Mouse (Mus musculus) heart, adult 8-10 months (tissue): ENCODE measurements around the gene Etv5. TPM values are rescaled to one million over a fixed set of nuclear protein-coding genes. Genes with fewer than 3 reads are reported as not detected.
"Not testable (repeated sequence)": the region's sequence is repeated elsewhere in the genome, so short reads cannot be mapped to it uniquely, and the experiment has no call there.

Source experiments
- DNase-seq: peaks from one replicate; pipeline ENCODE4 v3.0.0; 2022; ENCODE audit warnings: low spot score
- total RNA-seq, 4 experiments: library from RNA; stranded (reverse); gene quantifications; 2 replicates each; pipeline ENCODE4 v1.2.4; 2022

Etv5 gene
- total RNA-seq, 4 experiments from 2014 or later = 8.8 to 9.8 (median 9.3) TPM

DNA sequence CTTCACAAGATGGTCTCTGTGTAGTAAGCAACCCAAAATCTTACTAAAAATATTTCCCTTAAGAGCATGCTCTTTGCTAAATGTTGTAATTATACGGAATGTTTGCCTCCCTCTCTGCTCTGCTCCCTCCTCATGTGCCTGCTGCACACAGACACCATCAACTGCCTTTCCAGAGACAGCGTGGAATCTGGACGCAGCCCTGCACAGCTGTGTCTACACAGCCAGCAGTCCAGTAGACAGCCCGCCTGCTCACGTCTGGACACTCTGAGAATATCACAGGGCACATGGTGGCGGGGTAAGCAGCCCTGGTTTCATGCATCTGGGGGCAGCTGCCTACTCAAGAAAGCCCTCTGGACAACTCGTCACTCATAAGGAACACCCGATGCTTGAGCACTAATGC, 43.1 kb downstream of the Etv5 start:
- DNase-seq = no peak

DNA sequence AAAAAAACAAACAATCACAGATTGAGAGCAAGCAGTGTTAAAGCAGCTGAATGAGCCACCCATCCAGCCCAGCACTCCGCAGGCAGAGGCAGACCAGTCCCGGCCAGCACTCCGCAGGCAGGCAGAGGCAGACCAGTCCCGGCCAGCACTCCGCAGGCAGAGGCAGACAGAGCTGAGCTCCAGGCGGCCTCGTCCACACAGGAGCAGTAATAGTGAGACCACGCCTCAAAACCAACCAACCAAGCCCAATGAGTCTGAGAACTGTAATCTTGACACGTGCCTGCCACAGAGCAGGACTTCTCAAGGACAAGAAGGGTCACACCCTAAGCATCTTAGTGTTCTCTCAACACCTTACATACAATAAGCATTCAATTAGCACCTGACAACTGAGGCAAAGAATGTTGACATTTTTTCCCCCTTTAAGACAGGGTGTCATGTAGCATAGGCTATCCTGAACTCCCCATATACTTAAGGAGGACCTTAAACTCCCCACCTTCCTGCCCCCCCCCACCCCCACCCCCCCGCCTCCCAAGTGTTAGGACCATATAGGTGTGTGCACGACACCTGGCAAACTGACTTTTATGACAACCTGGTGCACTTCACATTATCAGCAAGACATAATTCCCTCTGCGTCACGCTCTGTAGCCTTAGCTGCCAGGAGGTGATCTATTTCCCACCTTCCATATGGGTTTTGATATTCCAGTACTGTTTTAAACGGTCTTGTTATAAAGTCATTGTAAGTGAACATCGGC, 44.2 kb downstream of the Etv5 start:
- no peak for DNase-seq

DNA sequence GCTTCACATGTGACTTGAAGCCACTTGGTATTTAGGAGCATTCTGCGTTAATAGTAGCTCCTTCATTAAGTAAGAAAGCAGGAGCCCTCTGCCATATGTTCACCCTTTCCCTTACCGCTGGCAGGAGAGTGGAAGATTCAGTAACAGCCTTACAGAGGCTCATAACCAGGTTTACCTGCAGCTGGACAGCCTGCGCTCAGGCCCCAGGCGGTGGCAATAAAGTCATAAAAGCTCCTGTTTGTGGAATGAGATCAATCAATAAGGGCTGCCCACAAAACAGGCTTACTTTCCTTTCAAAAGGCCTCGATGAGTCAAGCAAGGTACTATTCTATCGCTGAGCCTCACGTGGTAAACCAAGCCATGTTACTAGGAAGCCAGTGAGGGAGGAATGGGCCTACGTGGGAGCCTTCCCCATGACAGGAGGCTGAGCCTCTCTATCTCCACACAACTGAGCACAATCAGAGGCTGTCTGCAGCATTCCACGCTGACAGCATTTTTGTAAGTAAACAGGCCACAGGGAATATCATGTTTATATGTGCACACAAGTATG, 49.1 kb downstream of the Etv5 start:
- no peak for DNase-seq

- DNase-seq = no peak
These were observed 50.2 kb downstream of the Etv5 start for GRCm38 (mm10) chr16:22389146-22389911.

GRCm38 (mm10) chr16:22387731-22388130, 51.8 kb downstream of the Etv5 start:
- DNase-seq = no peak

- not testable (repeated sequence) for DNase-seq
These were observed 57.5 kb downstream of the Etv5 start for GRCm38 (mm10) chr16:22382018-22382417.

GRCm38 (mm10) chr16:22380981-22381380, 58.5 kb downstream of the Etv5 start:
- DNase-seq = no peak

DNA sequence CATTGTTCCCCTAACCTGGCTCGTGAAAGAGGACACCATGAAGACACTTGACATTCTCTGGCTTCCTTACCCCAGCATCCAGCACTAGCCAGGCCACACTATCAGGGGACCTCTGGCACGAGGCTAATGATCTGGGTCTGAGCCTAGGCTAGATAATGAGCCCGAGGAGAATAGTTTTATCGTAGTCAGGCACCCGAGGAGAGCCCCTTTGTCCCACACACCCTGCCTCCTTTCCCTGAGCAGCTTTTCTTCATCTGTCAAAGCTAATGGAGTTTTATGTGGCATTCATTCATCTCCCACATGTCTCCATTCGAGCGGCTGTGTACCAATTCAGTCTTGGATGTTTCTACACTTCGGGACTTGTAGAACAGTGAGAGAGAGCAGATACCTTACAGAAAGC, 59.5 kb downstream of the Etv5 start:
- no peak for DNase-seq

DNA sequence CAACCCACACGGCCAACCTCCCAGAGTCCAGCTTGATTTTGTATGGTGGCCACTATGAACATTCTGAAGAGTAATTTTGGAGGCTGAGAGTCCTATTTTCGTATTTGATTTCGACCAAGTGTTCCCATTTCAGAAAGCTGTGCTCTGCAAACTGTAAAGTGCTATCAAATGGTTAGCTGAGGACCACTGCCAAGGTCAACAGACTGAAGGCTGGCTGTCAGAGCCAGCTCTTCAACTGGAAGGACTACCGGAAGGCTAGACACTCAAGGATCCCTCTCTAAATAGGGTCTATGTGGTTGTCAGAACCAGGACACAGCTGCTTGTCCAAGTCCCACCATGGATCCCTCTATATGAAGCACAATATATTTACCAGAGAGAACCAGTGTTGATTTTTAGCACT, 60.2 kb downstream of the Etv5 start:
- no peak for DNase-seq

GRCm38 (mm10) chr16:22377714-22378113, 61.8 kb downstream of the Etv5 start:
- DNase-seq = no peak

- no peak for DNase-seq
These were observed 64.6 kb downstream of the Etv5 start for GRCm38 (mm10) chr16:22374898-22375297.

GRCm38 (mm10) chr16:22372701-22373124, 66.8 kb downstream of the Etv5 start:
- no peak for DNase-seq

GRCm38 (mm10) chr16:22372225-22372624, 67.3 kb downstream of the Etv5 start:
- no peak for DNase-seq

DNA sequence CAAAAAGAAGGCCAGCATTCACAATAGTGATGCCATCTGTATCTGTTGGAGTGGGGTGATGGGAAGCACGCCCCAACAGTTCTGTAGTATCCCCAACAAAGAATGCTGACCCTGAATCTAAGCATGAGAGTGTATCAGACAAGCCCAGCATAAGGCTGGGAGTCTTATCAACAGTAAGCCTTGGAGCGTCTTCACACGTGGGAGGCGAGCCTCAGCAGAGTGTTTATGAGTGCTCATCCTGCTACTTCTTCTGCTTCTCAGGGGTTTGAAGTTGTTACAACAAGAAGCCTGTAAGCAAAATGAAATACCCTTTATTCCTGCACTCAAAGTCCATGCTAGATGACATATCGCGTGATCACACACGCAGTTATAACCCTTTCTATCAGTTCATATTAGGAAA, 72.4 kb downstream of the Etv5 start:
- DNase-seq = no peak

DNA sequence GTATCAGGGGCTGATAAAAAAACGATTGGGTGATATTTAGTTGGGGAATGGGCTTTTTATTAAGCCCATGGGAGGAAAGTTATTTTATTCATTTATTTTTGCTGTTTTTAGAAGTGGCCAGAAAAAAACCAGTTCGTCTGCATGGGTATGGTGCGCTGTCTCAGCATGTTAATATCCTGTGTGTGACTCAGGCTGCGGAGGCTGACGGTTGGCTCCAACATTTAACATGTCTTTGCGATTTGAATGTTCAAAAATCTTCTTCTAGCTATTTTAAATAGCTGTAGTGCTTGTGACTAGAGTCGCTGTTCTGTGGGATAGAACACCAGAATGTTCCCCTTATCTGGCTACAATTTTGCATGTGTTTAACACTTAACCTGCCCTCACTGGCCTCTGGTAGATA, 73.5 kb downstream of the Etv5 start:
- no peak for DNase-seq

DNA sequence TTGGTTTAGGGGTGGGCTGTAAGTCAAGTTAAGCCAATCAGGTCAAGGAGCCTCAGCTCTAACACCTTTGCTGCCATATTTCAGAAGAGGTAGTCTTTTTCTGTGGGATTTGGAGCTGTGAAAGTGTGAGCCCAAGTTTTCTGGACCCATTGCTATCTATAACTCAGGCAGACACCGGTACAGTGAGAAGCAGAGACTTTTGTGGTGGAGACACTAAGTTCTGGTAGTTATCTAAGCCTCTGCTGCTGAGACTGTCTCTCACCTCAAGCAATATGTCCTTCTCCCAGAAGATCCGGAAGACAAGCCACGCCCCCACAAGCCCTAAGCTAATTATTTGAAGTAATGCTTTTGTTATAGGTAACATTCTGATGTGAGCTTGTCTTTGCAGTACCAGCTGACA, 73.9 kb downstream of the Etv5 start:
- no peak for DNase-seq

DNA sequence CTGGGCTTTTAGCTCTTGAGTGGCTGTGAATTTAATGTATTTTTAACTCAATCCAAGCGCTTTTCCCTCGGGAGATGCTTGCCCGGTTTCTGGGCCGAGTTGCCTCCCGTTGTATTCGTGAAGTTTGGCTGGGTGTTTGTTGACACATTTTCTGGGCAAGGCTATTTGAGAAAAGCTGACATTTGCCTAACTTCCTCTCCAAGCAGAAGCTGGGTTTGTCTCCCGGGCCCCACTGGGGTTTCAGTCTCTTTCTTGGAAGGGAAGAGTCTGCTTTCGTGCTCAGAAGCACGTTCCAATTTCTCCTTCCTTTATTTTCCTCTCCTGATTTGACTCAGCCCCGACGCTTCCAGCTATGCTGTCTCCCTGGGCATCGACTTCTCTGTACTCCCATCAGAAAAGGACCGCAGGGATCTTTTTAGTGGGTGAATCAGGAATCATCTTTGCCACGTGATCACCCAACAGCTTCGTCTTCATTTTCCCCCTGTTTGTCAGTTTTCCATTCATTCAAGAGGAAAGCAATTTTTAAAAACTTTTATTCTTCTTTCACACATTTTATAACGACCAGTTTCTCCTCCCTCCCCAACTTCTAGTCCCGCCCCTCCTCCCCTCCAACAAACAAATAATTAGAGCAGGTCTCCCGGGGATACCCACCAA, 80.7 kb downstream of the Etv5 start:
- DNase-seq = peak; percentile 76

GRCm38 (mm10) chr16:22354177-22354576, 85.3 kb downstream of the Etv5 start:
- DNase-seq = not testable (repeated sequence)

GRCm38 (mm10) chr16:22353639-22354038, 85.9 kb downstream of the Etv5 start:
- DNase-seq = no peak

DNA sequence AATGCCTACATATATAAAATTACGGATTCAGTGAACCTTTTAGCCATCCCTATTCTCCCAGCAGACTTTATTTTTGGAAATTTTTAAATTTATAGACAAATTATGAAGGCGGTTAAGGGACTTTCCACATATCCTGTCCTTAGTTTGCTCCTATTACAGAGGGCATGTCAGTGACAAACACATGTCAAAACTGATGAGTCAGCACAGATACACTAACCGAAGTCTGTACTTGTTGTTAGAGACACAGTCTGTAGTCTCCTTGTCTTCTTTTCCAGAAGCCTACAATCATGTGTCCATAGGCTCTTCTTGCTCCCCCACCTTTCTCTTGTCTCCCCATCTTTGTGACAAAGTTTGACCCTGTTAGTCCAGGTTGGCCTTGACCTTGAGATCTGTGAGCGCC, 88.3 kb downstream of the Etv5 start:
- DNase-seq = no peak

DNA sequence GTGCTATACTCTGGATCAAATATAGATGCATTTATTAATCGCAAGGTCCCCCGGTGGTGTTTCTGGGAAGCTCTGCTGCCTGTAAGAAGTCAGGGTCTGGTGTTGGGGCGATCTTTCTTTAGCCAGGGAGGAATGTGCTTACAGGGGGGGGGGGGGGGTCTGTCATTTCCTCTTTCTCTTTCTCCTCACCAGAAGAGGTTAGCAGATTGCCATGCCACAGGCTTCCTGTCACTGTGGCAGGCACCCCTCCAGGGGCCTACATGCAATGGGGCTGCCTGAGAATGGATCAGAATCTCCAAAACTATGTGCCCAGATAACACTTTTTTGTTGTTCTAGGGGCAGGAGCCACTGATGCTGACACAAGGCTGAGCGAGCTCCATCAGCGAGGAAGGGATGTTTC, 89.7 kb downstream of the Etv5 start:
- no peak for DNase-seq
